8 mouse cellular contexts compared by ENCODE assay signal in genomic region chr2:155133977-155134860, GRCm38 (mm10). TPM values are rescaled to one million over a fixed set of nuclear protein-coding genes. Genes with fewer than 3 reads are reported as not detected.
DNase-seq lines count a peak whose midpoint lies in the region; ATAC-seq and TF ChIP-seq lines count a peak whose summit lies in the region.

No protein-coding gene starts in this region.

- H3K27me3 ChIP-seq in heart, postnatal 0 days (ENCODE audit: control insufficient read depth, insufficient read depth, low read length) = no peaks in the 10 kb centered on the region
- H3K27me3 ChIP-seq in liver, postnatal 0 days (ENCODE audit: insufficient read depth, low read length) = no peaks in the 10 kb centered on the region

- H3K9me3 ChIP-seq in heart, postnatal 0 days (replicated peaks; ENCODE audit: control insufficient read depth, low read length) = no peaks in the 10 kb centered on the region
- no peaks in the 10 kb centered on the region for H3K9me3 ChIP-seq in liver, postnatal 0 days (ENCODE audit: low read length)

- TF ChIP-seq CTCF in heart, postnatal 0 days (IDR thresholded peaks at IDR 0.05; ENCODE audit: low read depth) = no peak
- no peak for TF ChIP-seq CTCF in liver, postnatal 0 days (IDR thresholded peaks at IDR 0.05; ENCODE audit: low read depth)

- H3K9ac ChIP-seq in heart, postnatal 0 days (replicated peaks; ENCODE audit: low read depth, low read length) = peak overlapping the region; percentile 97
- H3K9ac ChIP-seq in liver, postnatal 0 days (replicated peaks) = peak overlapping the region; percentile 91

- intact Hi-C loops in left cerebral cortex, postnatal 4 days (cut with DNase I) = no loop called here

- TF ChIP-seq EP300 in heart, postnatal 0 days (IDR thresholded peaks at IDR 0.05; ENCODE audit: low read depth) = no peak
- no peak for TF ChIP-seq EP300 in liver, postnatal 0 days (IDR thresholded peaks at IDR 0.05; ENCODE audit: low read depth)

- ATAC-seq in frontal cortex, adult (ENCODE audit: low TSS enrichment) = 0 out of 2 replicates have a peak, but pooled peaks have one; percentile 11
- ATAC-seq in heart, postnatal 0 days (ENCODE audit: insufficient read depth, low read depth) = no peak; the same call in none of the 2 replicates
- ATAC-seq in liver, postnatal 0 days = no peak

- peaks cover 13% of the 10 kb centered on the region for H3K36me3 ChIP-seq in heart, postnatal 0 days (replicated peaks; ENCODE audit: control insufficient read depth, insufficient read depth, low read length)
- peaks cover 16% of the 10 kb centered on the region for H3K36me3 ChIP-seq in liver, postnatal 0 days (replicated peaks; ENCODE audit: insufficient read depth, low read length)

- H3K4me1 ChIP-seq in heart, postnatal 0 days (ENCODE audit: control insufficient read depth, insufficient read depth) = peaks cover 17% of the 10 kb centered on the region
- H3K4me1 ChIP-seq in liver, postnatal 0 days (ENCODE audit: insufficient read depth) = peaks cover 25% of the 10 kb centered on the region

- H3K27ac ChIP-seq in heart, postnatal 0 days (ENCODE audit: low read depth) = peak overlapping the region; percentile 88
- H3K27ac ChIP-seq in liver, postnatal 0 days (ENCODE audit: low read depth) = peak overlapping the region; percentile 85

- WGBS in heart, postnatal 0 days = under 1% methylated on average over 17 of the region's 18 CpGs
- 3% methylated on average over 18 of the region's 18 CpGs for WGBS in liver, postnatal 0 days (ENCODE audit: insufficient replicate concordance)

- H3K4me2 ChIP-seq in heart, postnatal 0 days (ENCODE audit: low read depth, low read length) = peak overlapping the region; percentile 78
- H3K4me2 ChIP-seq in liver, postnatal 0 days (ENCODE audit: low read depth, low read length) = peak overlapping the region; percentile 81

- H3K4me3 ChIP-seq in heart, postnatal 0 days (ENCODE audit: low read depth, low read length) = peak overlapping the region; percentile 99
- H3K4me3 ChIP-seq in liver, postnatal 0 days (ENCODE audit: low read depth, low read length) = peak overlapping the region; percentile 80

- DNase-seq in frontal cortex, postnatal 14 days (ENCODE audit: low spot score in 2 of 2) = no peak
- DNase-seq in B cell, adult 2 months = peak; percentile 47 to 51
- DNase-seq in embryo, embryonic 11 days = peak; percentile 59
- DNase-seq in heart, postnatal 0 days (ENCODE audit: low spot score) = peak; percentile 6
- no peak for DNase-seq in liver, postnatal 0 days
- peak; percentile 8 for DNase-seq in retina, postnatal 7 days (ENCODE audit: low read depth, low spot score)
- no peak for DNase-seq in left cerebral cortex, postnatal 4 days

RNA-seq across cellular contexts. Expression of gene Itch, which starts 0.9 kb away (rescaled TPM):
- 28.8 and 31.9 TPM in 2 replicates for total RNA-seq in heart, postnatal 0 days (2014; rRNA removed; ENCODE audit: low replicate concordance)
- polyA plus RNA-seq in heart, postnatal 0 days (2015; fragmentation: Nextera tagmentation; extraction: Ambion mirVana) = 19.9 and 20.5 TPM in 2 replicates
- 10.6 and 12.7 TPM in 2 replicates for polyA plus RNA-seq in liver, postnatal 0 days (2015; fragmentation: Nextera tagmentation; extraction: Ambion mirVana)
- 10 to 100 TPM; 39.0 to 43.4 TPM for total RNA-seq in left cerebral cortex, postnatal 4 days (2021)

RNA-seq across cellular contexts. Expression of gene Ahcy, which starts 59.9 kb away (rescaled TPM):
- total RNA-seq in heart, postnatal 0 days (2014; rRNA removed; ENCODE audit: low replicate concordance) = 52.2 and 91.8 TPM in 2 replicates
- 18.7 and 18.9 TPM in 2 replicates for polyA plus RNA-seq in heart, postnatal 0 days (2015; fragmentation: Nextera tagmentation; extraction: Ambion mirVana)
- polyA plus RNA-seq in liver, postnatal 0 days (2015; fragmentation: Nextera tagmentation; extraction: Ambion mirVana) = 224 and 247 TPM in 2 replicates
- total RNA-seq in left cerebral cortex, postnatal 4 days (2021) = 10 to 100 TPM; 22.0 to 23.0 TPM

Comparison
In these comparisons a context has a peak if more than half of its experiments do, and no peak if none do; other contexts are left out.
1. DNase-seq: peak in B cell, adult 2 months (2 of 2), embryo, embryonic 11 days (single experiment), heart, postnatal 0 days (single experiment) and retina, postnatal 7 days (single experiment); none in frontal cortex, postnatal 14 days (0 of 2), liver, postnatal 0 days (single experiment) and left cerebral cortex, postnatal 4 days (single experiment).